Mouse (Mus musculus): Measurements from ENCODE around the gene Pdxdc1. TPM values are rescaled to one million over a fixed set of nuclear protein-coding genes. Genes with fewer than 3 reads are reported as not detected.
A peak's percentile ranks its signal among the peaks of the same experiment; 100 is the strongest.
"Not testable (repeated sequence)": the region's sequence is repeated elsewhere in the genome, so short reads cannot be mapped to it uniquely, and the experiment has no call there.

Pdxdc1 gene
- polyA plus RNA-seq, 2 experiments, result 105 to 109 TPM

GRCm38 (mm10) chr16:13883094-13883774 lies 19.7 kb downstream of the Pdxdc1 start:
- Histone ChIP-seq H3K36me3 (ENCODE audit: control insufficient read depth, insufficient read depth, low read length) (peaks cover 30% of the 10 kb centered on the region), H3K9ac (ENCODE audit: low read depth, low read length, severe bottlenecking) (no peak overlapping the region), H3K27ac (replicated peaks; ENCODE audit: low read depth, low read length) (no peak overlapping the region), H3K4me1 (ENCODE audit: control insufficient read depth, insufficient read depth, low read length) (no peaks in the 10 kb centered on the region), H3K4me3 (replicated peaks; ENCODE audit: low read length) (no peak overlapping the region), H3K27me3 (ENCODE audit: control insufficient read depth, insufficient read depth, low read length) (no peaks in the 10 kb centered on the region), H3K9me3 (ENCODE audit: control insufficient read depth, low read length) (no peaks in the 10 kb centered on the region), H3K4me2 (replicated peaks; ENCODE audit: low read depth, low read length, severe bottlenecking) (no peak overlapping the region)
- ATAC-seq (ENCODE audit: low FRiP score, low read depth) (no peak), DNase-seq (ENCODE audit: low spot score) (peak; percentile 7)
- TF ChIP-seq POLR2A (IDR thresholded peaks at IDR 0.05; ENCODE audit: borderline replicate concordance, extremely low read depth, insufficient read depth, insufficient read length), result no peak
- WGBS, result 24% methylated on average over 3 of the region's 3 CpGs

DNA sequence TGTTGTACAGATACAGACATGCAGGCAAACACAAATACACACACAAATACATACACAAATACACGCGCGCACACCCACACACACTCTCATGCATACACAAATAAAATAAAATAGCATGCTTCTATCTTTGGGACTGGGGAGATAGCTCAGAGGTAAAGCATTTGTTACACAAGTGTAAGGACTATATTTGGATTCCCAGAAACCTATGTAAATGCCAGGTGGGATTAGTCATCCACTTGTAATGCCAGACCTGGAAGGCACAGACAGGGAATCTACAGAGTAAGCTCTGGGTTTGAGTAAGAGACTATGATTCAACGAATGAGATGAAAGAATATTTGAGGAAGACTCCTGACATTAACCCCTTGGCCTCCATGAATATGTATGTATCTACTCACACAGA lies 27.4 kb downstream of the Pdxdc1 start:
- no peak overlapping the region for H3K4me2 ChIP-seq (replicated peaks; ENCODE audit: low read depth, low read length, severe bottlenecking)
- peaks cover 69% of the 10 kb centered on the region for H3K36me3 ChIP-seq (ENCODE audit: control insufficient read depth, insufficient read depth, low read length)
- H3K4me1 ChIP-seq (ENCODE audit: control insufficient read depth, insufficient read depth, low read length), result no peaks in the 10 kb centered on the region
- no peaks in the 10 kb centered on the region for H3K9me3 ChIP-seq (ENCODE audit: control insufficient read depth, low read length)
- no peak for ATAC-seq (ENCODE audit: low FRiP score, low read depth)
- no peak overlapping the region for H3K4me3 ChIP-seq (replicated peaks; ENCODE audit: low read length)
- TF ChIP-seq POLR2A (IDR thresholded peaks at IDR 0.05; ENCODE audit: borderline replicate concordance, extremely low read depth, insufficient read depth, insufficient read length), result no peak
- no peaks in the 10 kb centered on the region for H3K27me3 ChIP-seq (ENCODE audit: control insufficient read depth, insufficient read depth, low read length)
- DNase-seq (ENCODE audit: low spot score), result no peak
- H3K27ac ChIP-seq (replicated peaks; ENCODE audit: low read depth, low read length), result no peak overlapping the region
- WGBS, result 90% methylated on average over 4 of the region's 4 CpGs
- no peak overlapping the region for H3K9ac ChIP-seq (ENCODE audit: low read depth, low read length, severe bottlenecking)

GRCm38 (mm10) chr16:13867910-13868514 lies 34.9 kb downstream of the Pdxdc1 start:
- no peak overlapping the region for H3K4me3 ChIP-seq (replicated peaks; ENCODE audit: low read length)
- H3K4me1 ChIP-seq (ENCODE audit: control insufficient read depth, insufficient read depth, low read length), result no peaks in the 10 kb centered on the region
- 18% methylated on average over 42 of the region's 42 CpGs for WGBS
- no peaks in the 10 kb centered on the region for H3K27me3 ChIP-seq (ENCODE audit: control insufficient read depth, insufficient read depth, low read length)
- ATAC-seq (ENCODE audit: low FRiP score, low read depth) (no peak), DNase-seq (ENCODE audit: low spot score) (no peak)
- H3K9ac ChIP-seq (ENCODE audit: low read depth, low read length, severe bottlenecking), result no peak overlapping the region
- no peaks in the 10 kb centered on the region for H3K9me3 ChIP-seq (ENCODE audit: control insufficient read depth, low read length)
- peaks cover 65% of the 10 kb centered on the region for H3K36me3 ChIP-seq (ENCODE audit: control insufficient read depth, insufficient read depth, low read length)
- H3K4me2 ChIP-seq (replicated peaks; ENCODE audit: low read depth, low read length, severe bottlenecking), result 0 out of 2 replicates have a peak overlapping the region, but pooled peaks have one; percentile 19
- H3K27ac ChIP-seq (replicated peaks; ENCODE audit: low read depth, low read length), result no peak overlapping the region
- TF ChIP-seq POLR2A (IDR thresholded peaks at IDR 0.05; ENCODE audit: borderline replicate concordance, extremely low read depth, insufficient read depth, insufficient read length), result no peak

DNA sequence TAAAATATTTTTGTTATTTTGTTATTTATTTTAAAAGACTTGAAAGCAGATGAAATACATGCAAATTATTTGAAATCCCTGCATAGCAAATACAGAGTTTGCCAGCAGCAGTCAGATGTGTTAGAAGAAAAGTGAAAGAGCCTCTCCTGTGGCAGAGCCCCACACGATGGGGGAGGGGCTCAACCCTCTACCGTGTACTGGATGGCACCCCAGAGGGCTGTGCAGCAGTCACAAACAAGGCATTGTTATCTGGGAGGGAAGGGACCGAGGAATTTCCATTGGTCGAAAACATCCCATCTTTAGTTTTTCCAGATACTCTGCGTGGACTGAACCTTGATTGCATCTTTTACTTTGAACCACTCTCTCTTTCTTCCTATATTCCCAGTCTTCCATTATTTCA lies 35.5 kb downstream of the Pdxdc1 start:
- not testable (repeated sequence) for DNase-seq (ENCODE audit: low spot score); H3K9me3 ChIP-seq (ENCODE audit: control insufficient read depth, low read length); H3K4me1 ChIP-seq (ENCODE audit: control insufficient read depth, insufficient read depth, low read length); ATAC-seq (ENCODE audit: low FRiP score, low read depth); H3K27ac ChIP-seq (replicated peaks; ENCODE audit: low read depth, low read length); H3K27me3 ChIP-seq (ENCODE audit: control insufficient read depth, insufficient read depth, low read length); H3K4me2 ChIP-seq (replicated peaks; ENCODE audit: low read depth, low read length, severe bottlenecking); H3K4me3 ChIP-seq (replicated peaks; ENCODE audit: low read length); H3K9ac ChIP-seq (ENCODE audit: low read depth, low read length, severe bottlenecking)
- peaks cover 70% of the 10 kb centered on the region for H3K36me3 ChIP-seq (ENCODE audit: control insufficient read depth, insufficient read depth, low read length)
- 47% methylated on average over 5 of the region's 5 CpGs for WGBS

- TF ChIP-seq POLR2A (IDR thresholded peaks at IDR 0.05; ENCODE audit: borderline replicate concordance, extremely low read depth, insufficient read depth, insufficient read length), result no peak
- peaks cover 65% of the 10 kb centered on the region for H3K36me3 ChIP-seq (ENCODE audit: control insufficient read depth, insufficient read depth, low read length)
- ATAC-seq (ENCODE audit: low FRiP score, low read depth), result no peak
These were observed 36.3 kb downstream of the Pdxdc1 start for GRCm38 (mm10) chr16:13866616-13867015.

More at GRCm38 (mm10) chr16:13866616-13867015, 36.3 kb downstream of the Pdxdc1 start:
- H3K9me3 ChIP-seq (ENCODE audit: control insufficient read depth, low read length), result no peaks in the 10 kb centered on the region
- no peaks in the 10 kb centered on the region for H3K4me1 ChIP-seq (ENCODE audit: control insufficient read depth, insufficient read depth, low read length)
- no peak overlapping the region for H3K4me2 ChIP-seq (replicated peaks; ENCODE audit: low read depth, low read length, severe bottlenecking)
- H3K27me3 ChIP-seq (ENCODE audit: control insufficient read depth, insufficient read depth, low read length), result no peaks in the 10 kb centered on the region
- H3K9ac ChIP-seq (ENCODE audit: low read depth, low read length, severe bottlenecking), result no peak overlapping the region
- no peak overlapping the region for H3K4me3 ChIP-seq (replicated peaks; ENCODE audit: low read length)
- no peak overlapping the region for H3K27ac ChIP-seq (replicated peaks; ENCODE audit: low read depth, low read length)
- DNase-seq (ENCODE audit: low spot score), result no peak
- WGBS, result 85% methylated on average over 5 of the region's 5 CpGs

Data from limb, embryonic 14.5 days (tissue).